Mouse (Mus musculus): ENCODE data around the gene Klhl3.

GRCm38 (mm10) chr13:58023001-58023560 is 90.3 kb downstream of the Klhl3 start:
- TF ChIP-seq POLR2A (IDR thresholded peaks at IDR 0.05; ENCODE audit: control insufficient read depth, extremely low read depth, insufficient read depth, low read length, poor library complexity) (no peak), CTCF (IDR thresholded peaks at IDR 0.05; ENCODE audit: borderline replicate concordance, control insufficient read depth, extremely low read depth, insufficient read depth, low read length, poor library complexity) (no peak)
